Mouse (Mus musculus): ENCODE measurements around the gene Ppara. TPM values are rescaled to one million over a fixed set of nuclear protein-coding genes. Genes with fewer than 3 reads are reported as not detected.

The Ppara gene
- total and polyA plus RNA-seq, 3 experiments = 12.9 to 60.7 (median 53.1) TPM

GRCm38 (mm10) chr15:85783146-85783545, 48.4 kb downstream of the Ppara start:
- no peak for DNase-seq
- 59% methylated on average over 4 of the region's 4 CpGs for WGBS
- TF ChIP-seq EP300 (IDR thresholded peaks at IDR 0.05; ENCODE audit: insufficient read depth, low read depth, low read length) (no peak), POLR2A (IDR thresholded peaks at IDR 0.05; ENCODE audit: insufficient read depth, low read depth, low read length) (no peak), CTCF (IDR thresholded peaks at IDR 0.05) (peak; percentile 44)
- Histone ChIP-seq H3K4me1 (ENCODE audit: control insufficient read depth, insufficient read depth, low read length) (no peaks in the 10 kb centered on the region), H3K27ac (no peak overlapping the region), H3K4me3 (no peak overlapping the region), H3K36me3 (ENCODE audit: control insufficient read depth, insufficient read depth, low read length) (no peaks in the 10 kb centered on the region; the same call in 1 of the 2 replicates), H3K79me2 (replicated peaks; ENCODE audit: control insufficient read depth, insufficient read depth, low read length) (no peaks in the 10 kb centered on the region), H3K27me3 (ENCODE audit: control insufficient read depth, insufficient read depth, low read length) (no peaks in the 10 kb centered on the region), H3K9ac (ENCODE audit: low read depth, low read length) (no peak overlapping the region)
- intact Hi-C loops (cut with DNase I) = no loop called here

- intact Hi-C loops (cut with DNase I) = no loop called here
- H3K4me1 ChIP-seq (ENCODE audit: control insufficient read depth, insufficient read depth, low read length) = peaks cover 2% of the 10 kb centered on the region; the same call in 1 of the 2 replicates
- H3K27ac ChIP-seq = no peak overlapping the region
- H3K4me3 ChIP-seq = no peak overlapping the region
- no peak for TF ChIP-seq POLR2A (IDR thresholded peaks at IDR 0.05; ENCODE audit: insufficient read depth, low read depth, low read length)
- no peak for TF ChIP-seq CTCF (IDR thresholded peaks at IDR 0.05)
- no peak for TF ChIP-seq EP300 (IDR thresholded peaks at IDR 0.05; ENCODE audit: insufficient read depth, low read depth, low read length)
- H3K27me3 ChIP-seq (ENCODE audit: control insufficient read depth, insufficient read depth, low read length) = no peaks in the 10 kb centered on the region
- no peaks in the 10 kb centered on the region; the same call in 1 of the 2 replicates for H3K36me3 ChIP-seq (ENCODE audit: control insufficient read depth, insufficient read depth, low read length)
- no peak overlapping the region for H3K9ac ChIP-seq (ENCODE audit: low read depth, low read length)
- no peaks in the 10 kb centered on the region for H3K79me2 ChIP-seq (replicated peaks; ENCODE audit: control insufficient read depth, insufficient read depth, low read length)
- 83% methylated on average over 3 of the region's 3 CpGs for WGBS
- no peak for DNase-seq
These were observed 49.6 kb downstream of the Ppara start for GRCm38 (mm10) chr15:85784341-85784740.

DNA sequence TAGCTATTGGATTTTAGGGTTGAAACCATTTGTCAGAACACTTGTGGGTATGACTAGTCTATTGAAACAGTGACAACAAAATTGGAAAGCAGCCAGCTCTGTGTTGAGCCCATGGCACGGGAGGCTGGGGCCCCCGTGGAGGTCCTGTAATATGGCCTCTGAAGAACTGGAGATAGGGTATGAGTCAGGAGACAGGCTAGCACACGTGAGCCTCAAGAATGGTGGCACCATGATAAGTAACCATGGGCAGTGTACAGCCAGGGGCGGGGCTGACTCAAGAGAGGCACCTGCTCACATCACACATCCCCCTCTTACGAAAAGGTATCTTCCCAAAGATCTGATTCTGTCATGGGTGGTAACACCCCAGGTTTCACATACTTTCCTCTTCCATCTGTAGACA, 51.9 kb downstream of the Ppara start:
- H3K27me3 ChIP-seq (ENCODE audit: control insufficient read depth, insufficient read depth, low read length) = no peaks in the 10 kb centered on the region
- no peak overlapping the region for H3K27ac ChIP-seq
- WGBS = 49% methylated on average over 5 of the region's 5 CpGs
- H3K4me1 ChIP-seq (ENCODE audit: control insufficient read depth, insufficient read depth, low read length) = peaks cover 2% of the 10 kb centered on the region; the same call in 1 of the 2 replicates
- H3K4me3 ChIP-seq = no peak overlapping the region
- H3K36me3 ChIP-seq (ENCODE audit: control insufficient read depth, insufficient read depth, low read length) = peaks cover 4% of the 10 kb centered on the region; the same call in 1 of the 2 replicates
- DNase-seq = no peak
- no peak for TF ChIP-seq CTCF (IDR thresholded peaks at IDR 0.05)
- TF ChIP-seq POLR2A (IDR thresholded peaks at IDR 0.05; ENCODE audit: insufficient read depth, low read depth, low read length) = no peak
- no peak for TF ChIP-seq EP300 (IDR thresholded peaks at IDR 0.05; ENCODE audit: insufficient read depth, low read depth, low read length)
- intact Hi-C loops (cut with DNase I) = no loop called here
- H3K79me2 ChIP-seq (replicated peaks; ENCODE audit: control insufficient read depth, insufficient read depth, low read length) = no peaks in the 10 kb centered on the region
- H3K9ac ChIP-seq (ENCODE audit: low read depth, low read length) = no peak overlapping the region

DNA sequence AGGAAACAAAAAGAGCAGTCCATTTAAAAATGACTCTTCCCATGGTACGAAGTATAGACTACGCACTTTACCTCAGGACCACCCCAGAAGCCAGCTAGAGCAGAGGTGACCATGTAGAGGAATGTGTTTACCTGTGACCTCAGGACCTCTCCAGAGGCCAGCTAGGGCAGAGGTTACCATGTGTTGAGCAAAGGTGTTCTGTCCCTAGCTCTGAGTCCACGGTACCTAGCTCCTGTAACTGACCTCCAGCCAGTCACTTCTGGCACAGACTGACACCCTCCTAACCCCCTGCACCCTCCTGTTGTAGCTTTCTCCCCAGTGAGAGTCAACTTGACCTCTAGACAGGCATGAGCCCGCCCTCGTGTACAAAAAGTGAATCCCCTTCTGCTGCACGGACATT, 52.7 kb downstream of the Ppara start:
- Histone ChIP-seq H3K9ac (ENCODE audit: low read depth, low read length) (no peak overlapping the region), H3K4me1 (ENCODE audit: control insufficient read depth, insufficient read depth, low read length) (peaks cover 2% of the 10 kb centered on the region; the same call in 1 of the 2 replicates), H3K27me3 (ENCODE audit: control insufficient read depth, insufficient read depth, low read length) (no peaks in the 10 kb centered on the region), H3K27ac (no peak overlapping the region), H3K4me3 (no peak overlapping the region), H3K79me2 (replicated peaks; ENCODE audit: control insufficient read depth, insufficient read depth, low read length) (no peaks in the 10 kb centered on the region), H3K36me3 (ENCODE audit: control insufficient read depth, insufficient read depth, low read length) (peaks cover 10% of the 10 kb centered on the region)
- 83% methylated on average over 6 of the region's 6 CpGs for WGBS
- intact Hi-C loops (cut with DNase I) = no loop called here
- TF ChIP-seq CTCF (IDR thresholded peaks at IDR 0.05) (no peak), EP300 (IDR thresholded peaks at IDR 0.05; ENCODE audit: insufficient read depth, low read depth, low read length) (no peak), POLR2A (IDR thresholded peaks at IDR 0.05; ENCODE audit: insufficient read depth, low read depth, low read length) (no peak)
- no peak for DNase-seq

DNA sequence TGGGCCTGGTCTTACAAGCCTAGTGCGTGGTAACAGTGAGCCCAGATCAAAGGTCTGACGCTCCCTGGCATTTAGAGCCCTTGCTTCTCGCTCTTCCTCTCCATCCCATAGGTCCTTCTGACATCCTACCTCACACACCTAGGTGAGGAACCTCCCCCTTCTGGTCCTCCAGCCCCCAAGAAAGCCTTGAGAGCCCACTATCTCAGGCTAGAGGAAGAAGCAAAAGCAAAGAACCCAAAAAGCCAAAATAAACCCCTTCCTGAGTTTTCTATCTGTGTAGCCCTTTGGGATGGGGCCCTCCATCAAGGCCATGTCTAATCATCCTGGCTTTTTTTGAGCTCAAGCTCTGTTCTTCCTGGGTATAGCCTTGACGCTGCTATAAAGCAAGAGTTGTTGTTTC, 53.3 kb downstream of the Ppara start:
- WGBS = 85% methylated on average over 4 of the region's 4 CpGs
- H3K4me3 ChIP-seq = no peak overlapping the region
- no peak for TF ChIP-seq EP300 (IDR thresholded peaks at IDR 0.05; ENCODE audit: insufficient read depth, low read depth, low read length)
- TF ChIP-seq POLR2A (IDR thresholded peaks at IDR 0.05; ENCODE audit: insufficient read depth, low read depth, low read length) = no peak
- TF ChIP-seq CTCF (IDR thresholded peaks at IDR 0.05) = no peak
- H3K36me3 ChIP-seq (ENCODE audit: control insufficient read depth, insufficient read depth, low read length) = peaks cover 11% of the 10 kb centered on the region
- no peaks in the 10 kb centered on the region for H3K79me2 ChIP-seq (replicated peaks; ENCODE audit: control insufficient read depth, insufficient read depth, low read length)
- no peaks in the 10 kb centered on the region for H3K27me3 ChIP-seq (ENCODE audit: control insufficient read depth, insufficient read depth, low read length)
- intact Hi-C loops (cut with DNase I) = no loop called here
- no peak for DNase-seq
- no peak overlapping the region for H3K9ac ChIP-seq (ENCODE audit: low read depth, low read length)
- H3K27ac ChIP-seq = no peak overlapping the region
- H3K4me1 ChIP-seq (ENCODE audit: control insufficient read depth, insufficient read depth, low read length) = peaks cover 2% of the 10 kb centered on the region; the same call in 1 of the 2 replicates

DNA sequence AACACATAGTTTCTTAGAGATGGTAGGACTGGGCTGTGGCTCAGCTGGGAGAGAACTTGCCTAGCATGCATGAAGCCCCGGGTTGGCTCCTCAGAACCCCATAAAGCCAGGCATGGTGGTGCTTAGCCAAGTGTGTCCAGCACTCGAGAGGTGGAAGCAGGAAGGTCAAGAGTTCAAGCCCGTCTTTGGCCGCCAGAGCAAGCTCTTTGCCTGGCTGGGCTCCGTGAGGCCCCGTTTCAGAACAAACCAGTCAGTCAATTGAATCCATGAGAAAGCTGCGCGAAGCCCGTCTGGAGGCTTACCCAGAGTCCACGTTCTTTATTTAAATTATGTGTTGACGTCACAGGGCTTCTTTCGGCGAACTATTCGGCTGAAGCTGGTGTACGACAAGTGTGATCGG, 53.9 kb downstream of the Ppara start:
- no peak for TF ChIP-seq POLR2A (IDR thresholded peaks at IDR 0.05; ENCODE audit: insufficient read depth, low read depth, low read length)
- TF ChIP-seq EP300 (IDR thresholded peaks at IDR 0.05; ENCODE audit: insufficient read depth, low read depth, low read length) = no peak
- no peak for TF ChIP-seq CTCF (IDR thresholded peaks at IDR 0.05)
- no peaks in the 10 kb centered on the region for H3K79me2 ChIP-seq (replicated peaks; ENCODE audit: control insufficient read depth, insufficient read depth, low read length)
- DNase-seq = peak in 1 of 2 experiments; percentile 17
- H3K4me1 ChIP-seq (ENCODE audit: control insufficient read depth, insufficient read depth, low read length) = peaks cover 2% of the 10 kb centered on the region; the same call in 1 of the 2 replicates
- WGBS = 49% methylated on average over 16 of the region's 16 CpGs
- no peak overlapping the region for H3K4me3 ChIP-seq
- intact Hi-C loops (cut with DNase I) = no loop called here
- H3K27ac ChIP-seq = peak overlapping the region; percentile 40
- H3K36me3 ChIP-seq (ENCODE audit: control insufficient read depth, insufficient read depth, low read length) = peaks cover 11% of the 10 kb centered on the region
- no peak overlapping the region for H3K9ac ChIP-seq (ENCODE audit: low read depth, low read length)
- H3K27me3 ChIP-seq (ENCODE audit: control insufficient read depth, insufficient read depth, low read length) = no peaks in the 10 kb centered on the region
